Mouse (Mus musculus): Measurements from ENCODE around the gene Gm10974.
A peak's percentile ranks its signal among the peaks of the same experiment; 100 is the strongest.

The Gm10974 gene

DNA sequence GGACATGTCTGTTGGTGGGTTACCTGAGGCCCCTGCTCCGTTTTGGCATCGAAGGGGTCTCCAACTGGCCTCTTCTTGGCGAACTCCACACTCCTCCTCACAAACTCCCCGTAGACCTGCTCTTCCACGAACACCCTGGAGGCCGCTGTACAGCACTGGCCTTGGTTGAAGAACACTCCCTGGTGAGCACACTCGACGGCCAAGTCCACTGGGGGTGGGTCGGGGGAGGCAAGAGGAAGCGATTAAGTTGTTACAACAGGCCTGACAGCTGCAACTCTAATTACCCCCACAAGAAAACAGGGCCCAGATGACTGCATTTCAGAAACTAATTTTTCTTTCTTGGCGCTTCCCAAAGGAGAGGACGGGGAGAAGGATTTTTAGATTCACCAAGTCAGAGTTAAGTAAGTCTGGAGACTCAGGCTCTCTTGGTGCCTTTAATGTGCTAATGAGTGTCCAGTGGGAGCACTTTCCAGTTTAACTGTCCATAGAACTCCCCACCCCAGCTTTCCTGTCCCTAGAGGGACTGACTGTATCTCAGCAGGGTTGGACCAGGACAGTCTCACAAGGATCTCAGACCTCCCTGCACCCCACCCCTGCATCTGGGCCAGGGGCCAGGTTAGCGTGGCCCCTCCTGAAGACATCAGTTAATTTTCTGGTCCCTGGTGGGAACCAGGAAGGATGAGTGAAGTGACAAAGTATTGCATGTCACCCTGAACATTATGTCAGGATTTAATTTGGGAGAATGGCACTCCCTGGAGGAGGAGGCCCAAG is 40.4 kb downstream of the Gm10974 start:
- no peak for DNase-seq (ENCODE audit: low read depth, low spot score)

DNA sequence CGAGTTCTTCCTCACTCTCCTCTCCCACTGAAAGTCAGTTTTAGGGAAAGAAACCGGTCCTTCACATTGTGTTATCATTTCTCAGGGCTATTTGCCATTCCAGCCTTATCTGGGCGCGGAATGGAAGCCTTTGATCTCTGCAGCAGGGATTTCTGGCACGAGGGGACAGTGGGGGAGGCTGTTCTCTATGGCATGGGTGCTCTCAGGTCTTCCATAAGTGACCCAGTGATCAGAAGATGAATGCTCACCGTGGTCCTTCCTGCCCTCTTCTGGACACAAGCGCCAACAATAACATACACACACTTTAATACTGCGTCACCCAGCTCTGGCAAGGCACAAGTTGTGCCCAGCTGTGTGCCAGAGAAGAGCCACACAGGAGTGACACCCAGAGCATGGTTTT is 41.3 kb downstream of the Gm10974 start:
- DNase-seq (ENCODE audit: low read depth, low spot score) = no peak

GRCm38 (mm10) chr7:66409433-66409832 is 43.7 kb downstream of the Gm10974 start:
- peak; percentile 63 for DNase-seq (ENCODE audit: low read depth, low spot score)

DNA sequence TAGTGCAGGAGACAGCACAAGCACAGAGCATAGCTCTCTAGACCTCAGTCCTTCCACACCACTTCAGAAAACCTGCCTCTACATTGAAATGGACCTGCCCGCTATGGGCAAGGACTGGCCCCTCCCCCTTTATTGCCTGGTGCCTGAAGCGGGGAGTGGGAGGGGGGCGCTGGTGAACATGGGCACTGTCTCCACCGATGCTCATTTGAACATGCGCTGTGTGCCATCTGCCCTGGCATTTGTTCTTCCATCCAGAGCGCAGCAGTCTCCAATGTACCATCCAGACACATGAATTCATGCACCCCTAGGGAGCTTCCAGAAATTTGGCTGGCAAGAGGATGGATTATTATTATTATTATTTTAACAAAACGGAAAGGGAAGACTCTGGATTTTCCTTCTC is 47.4 kb downstream of the Gm10974 start:
- DNase-seq (ENCODE audit: low read depth, low spot score) = peak; percentile 11

- no peak for DNase-seq (ENCODE audit: low read depth, low spot score)
These were observed 51.1 kb downstream of the Gm10974 start for GRCm38 (mm10) chr7:66416829-66417228.

GRCm38 (mm10) chr7:66418981-66419380 is 53.3 kb downstream of the Gm10974 start:
- DNase-seq (ENCODE audit: low read depth, low spot score) = no peak

DNA sequence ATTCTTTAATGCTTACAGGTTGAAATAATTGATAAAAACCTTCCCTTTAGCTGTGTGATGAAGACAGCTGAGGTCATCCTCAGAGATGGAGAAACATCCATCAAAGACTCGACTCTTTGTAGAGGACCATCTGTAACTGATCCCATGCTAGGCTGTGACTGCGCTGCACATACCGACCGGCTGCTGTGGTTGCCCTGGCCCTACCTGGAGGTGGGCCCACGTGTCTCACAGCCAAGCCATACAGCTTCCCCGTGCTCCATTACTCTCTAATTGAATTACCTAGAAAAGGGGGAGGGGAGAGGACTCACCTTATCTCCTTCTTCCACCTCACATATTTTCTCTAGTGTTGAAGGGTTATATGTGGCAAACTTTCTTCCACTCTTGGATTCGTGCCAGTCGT is 56.2 kb downstream of the Gm10974 start:
- no peak for DNase-seq (ENCODE audit: low read depth, low spot score)

DNA sequence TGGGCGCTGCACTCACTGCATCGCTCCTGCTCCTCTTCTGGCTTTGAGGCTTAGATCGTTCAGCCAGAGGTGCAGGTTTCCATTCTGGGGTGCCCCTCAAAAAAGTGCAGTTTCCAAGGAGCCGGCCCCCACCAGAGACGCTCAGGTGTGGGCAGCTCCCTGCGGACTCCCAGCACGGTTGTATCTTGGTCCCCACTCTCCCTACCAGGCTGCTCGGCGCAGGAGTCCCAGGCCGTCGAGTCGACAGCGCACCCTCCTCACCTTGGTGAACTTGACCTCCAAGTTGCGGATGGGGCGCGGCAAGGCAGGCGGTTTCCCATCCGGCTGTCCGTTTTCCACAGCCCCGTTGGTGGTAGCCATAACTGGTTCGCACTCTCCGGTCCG is 61.3 kb downstream of the Gm10974 start:
- DNase-seq (ENCODE audit: low read depth, low spot score) = no peak

- peak; percentile 44 for DNase-seq (ENCODE audit: low read depth, low spot score)
These were observed 61.9 kb downstream of the Gm10974 start, which contains the start of gene Aldh1a3 for GRCm38 (mm10) chr7:66427437-66428161. Gene Aldh1a3 (minus strand): TSS chr7:66427517.

DNA sequence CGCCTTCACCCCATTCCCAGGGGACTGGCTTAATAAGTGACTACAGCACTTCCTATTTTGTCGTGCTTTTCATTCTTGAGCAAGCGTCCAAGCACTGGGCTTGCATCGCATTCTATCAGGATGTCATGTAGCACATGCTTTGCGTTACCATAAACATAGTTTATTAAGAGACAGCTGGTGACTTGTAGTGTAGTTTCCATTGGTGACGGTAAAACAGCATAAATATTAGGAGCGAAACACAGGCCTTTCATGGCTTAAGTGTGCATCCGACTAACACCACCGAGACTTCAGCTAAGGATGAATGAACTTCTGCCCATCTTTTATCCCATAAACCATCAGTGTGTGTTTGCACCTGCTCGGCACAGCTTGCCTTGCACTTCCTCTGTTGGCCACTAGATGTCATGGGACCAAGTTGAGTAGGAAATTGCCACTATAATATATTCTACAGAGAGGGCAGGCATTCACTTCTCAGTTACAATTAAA is 68.8 kb downstream of the Gm10974 start:
- DNase-seq (ENCODE audit: low read depth, low spot score) = peak; percentile 68

Measured in brain, adult 2 months (tissue).